Mouse (Mus musculus) T-helper 1 cell (primary cell): ENCODE measurements around the gene Pank3.
"Not testable (repeated sequence)": the region's sequence is repeated elsewhere in the genome, so short reads cannot be mapped to it uniquely, and the experiment has no call there.

ENCODE experiments used
- in situ Hi-C: fragments of 300-600 bp; cut with MboI, MseI; formaldehyde crosslinking; loops from one replicate; pipeline ENCODE4 v1.15.1; 2025; ENCODE audit warnings: high pct_unique_total_duplicates

Gene Pank3

DNA sequence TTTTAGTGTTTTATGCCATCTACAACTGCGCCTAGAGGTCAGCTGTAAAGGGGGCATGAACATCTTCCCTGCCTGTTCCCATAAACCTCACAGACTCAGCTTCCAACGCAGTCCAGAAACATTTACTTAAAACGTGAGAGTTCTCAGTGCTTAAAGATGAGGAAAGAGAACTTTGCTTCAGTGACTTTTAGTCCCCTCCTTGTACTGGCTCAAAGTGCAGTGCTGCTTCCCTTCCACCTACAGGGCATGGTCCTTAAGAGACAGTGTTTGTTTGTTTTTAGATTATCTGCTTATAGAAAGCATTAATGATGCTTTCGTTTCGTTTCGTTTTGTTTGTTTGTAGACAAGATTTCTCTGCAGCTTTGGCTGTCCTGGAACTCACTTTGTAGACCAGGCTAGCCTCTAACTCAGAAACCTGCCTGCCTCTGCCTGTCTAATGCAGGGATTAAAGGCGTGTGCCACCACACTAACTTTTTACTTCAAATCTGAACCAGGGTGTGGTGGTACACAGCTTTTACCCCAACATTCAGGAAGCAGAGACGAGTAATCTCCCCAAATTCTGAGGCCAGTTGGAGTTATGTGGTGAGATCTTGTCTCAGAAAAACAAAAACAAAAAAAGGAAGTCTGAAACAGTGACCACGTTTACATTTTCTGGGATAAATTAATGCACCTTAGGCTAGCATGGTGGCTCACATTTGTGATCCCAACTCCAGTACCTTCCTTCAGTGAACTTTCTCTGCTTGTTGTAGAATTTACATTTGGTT, 1.6 kb downstream of the Pank3 start:
- in situ Hi-C loops = loop anchor here (25.0 kb wide), 1 partner anchor 1284 kb away; no protein-coding TSS in a partner anchor

DNA sequence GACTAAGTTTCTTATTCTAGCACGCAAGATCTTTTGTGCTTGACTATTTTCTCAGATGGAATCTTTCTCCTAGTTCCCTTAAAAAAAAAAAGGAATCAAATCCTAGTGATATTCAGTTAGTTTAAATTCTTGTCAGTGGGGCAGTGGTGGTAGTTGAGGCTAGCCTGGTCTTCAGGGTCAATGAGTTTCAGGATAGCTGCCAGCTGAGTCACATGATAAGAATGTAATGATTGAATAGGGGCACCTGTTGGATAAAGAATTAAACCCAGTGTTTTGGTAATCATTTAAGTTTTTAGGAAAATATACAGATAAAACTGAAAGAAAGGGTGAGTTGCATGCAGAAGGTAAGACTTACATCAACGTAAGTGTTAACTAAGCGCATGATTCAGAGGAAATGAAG, 6.3 kb downstream of the Pank3 start:
- in situ Hi-C loops = no loop called here

DNA sequence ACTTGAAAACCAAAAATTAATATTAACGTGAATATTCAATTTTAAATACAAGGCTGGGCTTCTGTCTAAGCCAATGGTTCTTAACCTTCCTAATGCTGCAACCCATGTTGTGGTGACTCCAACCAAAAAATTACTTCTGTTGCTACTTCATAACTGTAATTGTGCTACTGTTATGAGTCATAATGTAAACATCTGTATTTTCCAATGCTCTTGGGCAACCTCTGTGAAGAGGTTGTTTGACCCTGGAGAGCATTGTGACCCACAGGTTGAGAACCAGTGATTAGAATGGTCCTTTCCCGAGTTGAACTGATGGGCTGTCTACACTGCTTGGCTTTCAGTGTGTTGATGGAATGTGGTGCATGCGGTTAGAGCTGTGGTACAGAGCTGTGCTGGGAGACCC, 7.2 kb downstream of the Pank3 start:
- in situ Hi-C loops = no loop called here

DNA sequence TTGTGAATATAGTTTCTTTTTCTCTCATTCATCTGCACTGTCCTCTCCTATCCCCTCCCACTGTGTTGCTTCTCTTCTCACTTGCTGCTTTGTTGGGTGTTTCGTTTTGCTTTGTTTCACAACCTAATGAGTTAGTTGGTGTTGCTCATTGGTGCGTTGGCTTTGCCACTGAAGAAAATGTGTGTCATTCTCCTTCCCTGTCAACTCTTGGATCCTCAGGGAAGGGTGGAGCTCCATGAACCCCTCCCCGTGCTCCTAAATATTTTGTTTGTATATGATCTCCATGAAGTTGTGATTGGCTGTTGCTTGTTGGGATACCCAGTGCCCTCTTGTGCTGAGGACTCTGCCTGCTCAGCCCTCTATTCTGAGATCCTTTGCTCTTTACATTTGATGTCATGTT, 11.1 kb downstream of the Pank3 start:
- in situ Hi-C loops = loop anchor here (5.0 kb wide), 1 partner anchor 52 kb away; the partner anchor contains the start of gene Rars

DNA sequence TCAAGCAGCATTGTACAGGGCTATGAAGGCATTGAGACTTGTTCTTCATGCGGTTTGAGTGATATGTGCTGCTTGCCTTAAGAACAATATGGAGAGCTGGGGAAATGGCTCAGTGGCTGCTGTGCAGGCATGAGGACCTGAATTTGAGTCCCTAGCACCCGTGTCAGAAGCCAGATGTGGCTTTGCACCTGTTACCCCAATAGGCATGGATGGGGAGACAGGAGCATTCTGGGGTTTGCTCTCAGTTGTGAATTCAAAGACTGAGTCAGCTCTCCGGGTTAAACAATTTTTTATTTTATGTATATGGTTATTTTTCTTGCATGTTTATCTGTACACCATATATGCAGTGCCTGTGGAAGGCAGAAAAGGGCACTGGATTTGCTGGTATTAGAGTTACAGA, 13.2 kb downstream of the Pank3 start:
- in situ Hi-C loops = loop anchor here (5.0 kb wide), 1 partner anchor 50 kb away; the partner anchor contains the start of gene Rars

DNA sequence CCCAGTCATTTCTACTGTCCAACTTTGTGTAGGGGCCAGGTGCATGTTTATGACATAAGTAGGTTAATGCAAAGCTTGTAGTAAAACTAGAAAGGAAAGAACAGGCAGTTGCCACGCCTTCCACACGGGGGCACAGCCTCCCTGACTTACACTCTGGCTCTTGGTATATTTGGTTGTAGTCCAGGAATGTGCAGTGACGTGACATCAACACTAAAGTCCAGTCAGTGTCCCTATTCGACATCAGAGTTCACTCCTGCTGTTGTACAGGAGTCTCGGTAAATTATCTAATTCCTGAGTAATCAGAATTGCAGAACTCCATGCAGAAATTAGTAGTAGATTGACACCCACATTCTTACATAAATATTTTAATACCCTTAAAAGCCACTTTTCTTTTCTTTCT, 13.8 kb downstream of the Pank3 start:
- in situ Hi-C loops = loop anchor here (5.0 kb wide), 1 partner anchor 49 kb away; the partner anchor contains the start of gene Rars

DNA sequence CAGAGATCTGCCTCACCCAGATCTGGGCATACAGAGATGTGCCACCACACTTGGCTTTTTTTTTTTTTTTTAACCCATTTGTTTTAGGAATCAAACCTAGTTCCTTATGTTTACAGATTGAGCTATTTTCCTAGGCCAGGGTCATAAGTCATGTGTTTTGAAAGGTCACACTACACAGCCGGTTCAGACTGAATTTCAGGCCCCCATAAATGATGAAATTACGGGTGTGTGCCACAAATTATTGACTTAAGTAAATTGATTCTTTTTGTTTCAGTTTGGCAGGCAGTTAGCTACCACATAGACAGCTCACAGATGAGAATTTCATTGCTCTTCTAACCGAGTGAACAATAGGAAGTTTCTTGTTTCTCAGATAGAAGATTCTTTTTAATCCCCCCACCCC, 14.7 kb downstream of the Pank3 start:
- in situ Hi-C loops = loop anchor here (5.0 kb wide), 1 partner anchor 48 kb away; the partner anchor contains the start of gene Rars

DNA sequence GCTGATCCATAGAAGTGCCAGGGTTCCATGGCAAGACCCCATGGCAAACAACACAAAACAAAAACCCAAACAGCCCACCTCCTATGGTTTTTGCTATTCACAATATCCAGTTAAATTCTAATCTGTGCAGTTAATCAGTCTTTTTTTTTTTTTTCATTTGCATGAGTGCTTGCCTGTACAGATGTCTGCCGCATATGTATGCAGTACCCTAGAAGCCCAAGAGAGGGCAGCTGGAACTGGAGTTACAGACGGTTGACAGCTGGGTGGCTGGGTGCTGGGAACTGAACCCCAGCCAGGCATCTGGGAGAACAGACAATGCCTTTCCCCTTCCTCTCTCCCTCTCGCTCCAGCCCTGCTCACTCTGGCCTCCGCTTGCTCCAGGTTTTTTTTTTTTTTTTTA, 15.3 kb downstream of the Pank3 start:
- in situ Hi-C loops = loop anchor here (5.0 kb wide), 1 partner anchor 48 kb away; the partner anchor contains the start of gene Rars

DNA sequence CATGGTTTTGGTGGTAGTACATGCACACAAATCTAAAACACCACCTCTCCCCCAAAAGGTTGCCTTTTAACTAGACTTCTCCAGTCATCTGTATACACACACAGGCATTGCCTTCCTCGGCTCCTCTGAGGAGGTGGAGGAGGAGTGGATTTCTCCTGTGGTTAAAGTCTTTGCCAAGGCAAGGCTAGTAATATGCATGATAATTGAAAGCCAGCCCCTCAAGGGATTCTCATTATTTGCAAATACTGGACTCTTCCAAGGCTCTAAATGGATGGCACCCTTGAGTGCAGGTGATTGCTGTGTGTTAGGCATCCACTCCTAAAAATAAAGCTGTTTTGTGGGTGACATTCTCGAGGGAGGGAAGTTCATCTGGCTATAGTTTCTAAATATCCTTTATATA, 19.2 kb downstream of the Pank3 start:
- in situ Hi-C loops = no loop called here

DNA sequence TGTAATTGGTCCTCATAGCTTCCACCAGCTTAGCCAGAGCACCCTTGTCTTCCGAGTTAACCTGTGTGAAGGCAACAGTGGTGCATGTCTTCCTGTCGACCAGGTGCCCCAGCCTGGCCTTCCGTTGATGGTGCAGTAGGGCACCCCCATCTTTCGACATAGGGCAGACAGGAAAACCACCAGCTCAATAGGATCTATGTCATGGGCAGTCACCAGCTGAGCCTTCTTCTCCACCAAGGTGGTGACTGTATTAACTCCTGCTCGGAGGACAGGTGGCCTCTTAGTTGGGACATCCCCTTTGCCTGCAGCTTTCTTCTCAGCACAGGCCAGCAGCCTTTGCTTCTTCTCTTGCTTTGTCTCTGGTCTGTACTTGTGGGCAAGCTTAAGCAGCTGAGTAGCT, 23.5 kb downstream of the Pank3 start:
- in situ Hi-C loops = not testable (repeated sequence)

DNA sequence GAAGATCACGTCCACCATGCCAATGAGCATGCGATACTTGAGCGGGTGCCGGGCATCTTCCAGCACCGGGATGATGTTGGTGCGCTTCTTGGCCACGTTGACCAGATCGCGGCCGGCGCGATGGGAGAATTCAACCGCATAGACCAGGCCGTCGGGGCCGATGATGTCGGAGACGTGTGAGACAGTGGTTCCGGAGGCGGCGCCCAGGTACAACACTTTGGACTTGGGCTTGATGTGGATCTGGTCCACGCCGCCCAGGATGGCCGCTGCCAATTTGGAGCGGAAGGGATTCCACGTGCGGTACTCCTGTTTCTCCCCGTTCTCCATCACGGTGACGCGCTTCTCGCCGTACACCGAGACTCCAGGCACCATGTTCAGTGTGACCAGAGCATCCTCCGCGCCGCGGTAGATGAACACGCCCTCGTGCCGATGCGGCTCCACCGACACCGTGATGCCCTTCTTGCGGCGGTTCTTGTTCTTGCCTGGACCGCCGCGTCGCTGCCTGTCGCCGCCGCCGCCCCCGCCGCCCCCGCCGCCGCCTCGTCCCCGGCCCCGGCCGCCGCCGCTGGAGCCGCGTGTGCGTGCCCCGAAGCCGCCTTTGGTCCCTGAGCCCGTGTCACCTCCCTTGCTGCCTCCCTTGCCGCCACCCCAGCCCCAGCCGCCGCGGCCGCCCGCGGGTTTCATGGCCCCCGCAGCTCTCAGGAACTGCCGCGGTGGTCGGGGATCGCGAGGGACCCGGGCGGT, 28.6 kb downstream of the Pank3 start:
- in situ Hi-C loops = no loop called here

DNA sequence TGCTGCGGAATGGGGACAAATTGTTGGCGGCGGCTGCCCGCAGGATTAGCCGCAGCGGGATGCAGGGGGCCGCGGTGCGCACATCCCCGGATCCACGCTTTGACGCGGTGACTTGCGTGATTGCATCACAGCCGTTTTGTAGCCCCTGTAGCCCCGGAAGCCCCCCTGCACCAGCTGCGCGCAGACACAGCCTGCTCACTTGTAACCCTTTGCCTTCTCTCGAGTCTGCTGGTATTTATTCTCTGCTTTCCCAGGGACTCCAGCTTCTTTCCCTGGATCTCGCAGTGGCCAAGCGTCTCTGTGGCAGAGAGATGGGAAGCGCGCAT, 29.2 kb downstream of the Pank3 start:
- in situ Hi-C loops = no loop called here

DNA sequence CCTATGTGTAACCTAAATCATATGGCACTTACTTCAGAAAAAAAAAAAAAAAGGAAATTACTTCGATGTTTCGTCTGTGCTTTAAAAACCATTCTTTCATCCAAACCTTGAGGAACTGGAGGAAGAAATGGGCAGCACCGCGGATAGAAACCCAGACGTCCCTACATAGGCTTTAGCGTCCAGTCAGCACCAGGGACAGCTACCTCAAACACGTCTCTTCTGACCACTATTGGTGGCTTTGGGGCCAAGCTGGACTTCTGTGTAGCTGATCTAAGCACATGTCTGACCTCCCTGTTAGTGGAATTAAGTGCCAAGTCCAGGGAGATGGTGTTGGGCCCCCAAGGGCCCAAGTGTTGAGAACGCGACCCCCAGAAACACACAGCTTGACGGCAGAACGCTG, 29.6 kb downstream of the Pank3 start, which contains the start of gene Fbll1:
Gene Fbll1 (minus strand): TSS at position 11 of the 400 bp plus-strand sequence.
- in situ Hi-C loops = no loop called here

DNA sequence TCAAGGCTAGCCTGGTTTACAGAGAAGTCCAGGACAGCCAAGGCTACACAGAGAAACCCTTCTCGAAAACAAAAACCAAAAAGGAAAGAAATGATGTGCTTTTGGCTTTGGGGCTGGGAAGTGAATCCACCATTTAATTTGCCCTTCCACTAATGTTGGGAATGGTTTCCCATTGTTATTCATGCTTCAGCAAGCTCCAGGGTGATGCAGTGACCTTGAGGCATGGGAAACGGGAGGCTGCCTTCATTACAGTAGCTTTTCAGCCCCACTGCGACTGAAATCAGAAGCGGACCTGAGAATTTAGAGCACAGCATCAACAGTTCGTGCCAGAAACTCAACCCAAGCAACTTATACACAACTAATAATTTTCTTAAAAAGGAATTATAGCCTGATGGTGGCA, 32.0 kb downstream of the Pank3 start:
- in situ Hi-C loops = loop anchor here (25.0 kb wide), 1 partner anchor 1289 kb away; no protein-coding TSS in a partner anchor

DNA sequence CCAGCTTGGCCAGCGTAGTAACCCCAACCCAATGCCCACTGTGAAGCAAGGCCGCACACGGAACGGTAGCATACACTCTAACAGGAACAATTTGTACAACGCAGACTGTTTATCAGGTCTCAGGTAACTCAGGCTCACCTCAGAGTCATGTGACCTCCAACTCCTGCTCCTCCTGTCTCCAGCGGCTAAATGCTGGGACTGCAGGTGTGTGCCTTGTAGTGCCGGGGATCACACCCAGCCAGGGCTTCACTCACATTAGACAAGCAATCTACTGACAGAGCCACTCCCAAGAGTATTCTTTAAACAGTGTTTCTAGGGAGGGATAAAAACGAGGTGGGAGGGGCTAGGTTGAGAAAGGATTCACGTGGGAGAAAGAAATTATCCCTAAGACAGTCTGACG, 42.2 kb downstream of the Pank3 start:
- in situ Hi-C loops = loop anchor here (25.0 kb wide), 1 partner anchor 1299 kb away; no protein-coding TSS in a partner anchor

DNA sequence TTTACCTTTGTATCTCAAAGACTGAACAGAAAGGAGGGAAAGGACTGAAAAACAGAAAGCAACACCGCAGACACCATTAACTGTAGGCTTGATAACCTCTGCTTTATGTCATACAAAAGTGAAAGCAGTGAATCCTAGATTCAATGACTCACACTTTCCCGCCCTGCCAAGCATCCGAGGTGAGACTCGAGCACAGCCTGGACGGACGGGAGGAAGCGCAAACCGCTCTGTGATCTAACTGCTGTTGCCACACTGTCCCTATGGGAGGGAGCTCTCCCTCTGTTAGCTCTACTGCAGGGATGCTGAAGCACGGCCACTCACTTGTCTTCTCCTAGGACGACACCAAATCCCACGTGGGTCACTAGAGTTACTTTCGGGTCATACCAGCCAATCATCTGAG, 47.0 kb downstream of the Pank3 start:
- in situ Hi-C loops = loop anchor here (25.0 kb wide), 1 partner anchor 1304 kb away; no protein-coding TSS in a partner anchor

DNA sequence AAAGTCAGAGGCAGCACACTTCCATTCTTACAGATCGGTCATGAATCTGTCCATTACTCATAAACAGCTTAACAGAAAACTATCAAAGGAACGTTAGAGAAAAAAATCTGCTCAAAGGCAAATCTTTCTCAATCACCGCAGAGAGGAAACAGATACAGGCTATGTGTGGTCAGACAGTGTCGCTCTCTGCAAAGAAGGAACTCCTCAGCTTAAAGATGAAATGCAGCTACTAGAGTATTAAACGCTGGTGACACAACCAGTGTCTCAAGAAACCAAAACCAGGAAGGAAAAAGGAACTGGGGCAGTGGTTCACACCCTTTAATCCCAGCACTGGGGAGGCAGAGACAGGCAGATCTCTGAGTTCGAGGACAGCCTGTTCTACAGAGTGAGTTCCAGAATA, 58.4 kb downstream of the Pank3 start:
- in situ Hi-C loops = loop anchor here (25.0 kb wide), 1 partner anchor 990 kb away; the partner anchor contains the start of gene Spdl1

DNA sequence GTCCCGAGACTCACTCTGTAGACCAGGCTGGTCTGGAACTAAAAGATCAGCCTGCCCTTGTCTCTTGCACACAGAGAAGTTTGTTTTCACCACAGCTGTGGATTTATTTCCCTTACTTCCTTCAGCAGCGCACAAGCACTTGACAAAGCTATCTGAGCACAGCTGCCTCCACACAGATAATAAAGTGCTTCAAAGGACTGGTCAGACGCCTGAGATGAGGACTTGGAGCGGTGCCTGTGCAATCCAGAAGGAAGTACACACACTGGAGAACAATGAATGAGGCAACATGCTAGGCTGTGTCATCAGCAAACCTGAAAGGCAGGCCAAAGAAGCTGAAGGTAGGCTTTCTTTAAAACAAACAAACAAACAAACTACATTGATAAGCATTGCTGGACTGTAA, 62.9 kb downstream of the Pank3 start:
- in situ Hi-C loops = loop anchor here (5.0 to 25.0 kb wide), 2 partner anchors 50 to 995 kb away; partner anchors contain the start of gene Spdl1

DNA sequence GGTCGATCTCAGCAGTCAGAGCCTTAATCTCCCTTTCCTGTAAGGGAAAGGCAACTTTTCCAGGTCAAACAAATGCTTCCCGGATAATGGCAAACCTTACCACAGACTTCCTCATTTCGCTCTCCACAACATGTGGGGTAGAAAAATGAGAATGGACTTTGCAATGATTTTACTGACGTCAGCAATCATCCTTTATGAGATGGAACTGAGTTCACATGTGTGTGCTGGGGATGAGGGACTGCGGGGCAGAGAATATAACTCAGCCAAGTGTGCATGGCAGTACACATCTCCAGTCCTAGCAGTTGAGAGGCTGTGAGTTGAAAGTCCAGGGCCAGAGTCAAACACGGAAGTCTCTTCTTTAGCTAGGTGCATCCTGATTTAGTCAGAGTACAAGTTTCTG, 64.0 kb downstream of the Pank3 start:
- in situ Hi-C loops = loop anchor here (5.0 to 25.0 kb wide), 2 partner anchors 51 to 996 kb away; partner anchors contain the start of gene Spdl1

DNA sequence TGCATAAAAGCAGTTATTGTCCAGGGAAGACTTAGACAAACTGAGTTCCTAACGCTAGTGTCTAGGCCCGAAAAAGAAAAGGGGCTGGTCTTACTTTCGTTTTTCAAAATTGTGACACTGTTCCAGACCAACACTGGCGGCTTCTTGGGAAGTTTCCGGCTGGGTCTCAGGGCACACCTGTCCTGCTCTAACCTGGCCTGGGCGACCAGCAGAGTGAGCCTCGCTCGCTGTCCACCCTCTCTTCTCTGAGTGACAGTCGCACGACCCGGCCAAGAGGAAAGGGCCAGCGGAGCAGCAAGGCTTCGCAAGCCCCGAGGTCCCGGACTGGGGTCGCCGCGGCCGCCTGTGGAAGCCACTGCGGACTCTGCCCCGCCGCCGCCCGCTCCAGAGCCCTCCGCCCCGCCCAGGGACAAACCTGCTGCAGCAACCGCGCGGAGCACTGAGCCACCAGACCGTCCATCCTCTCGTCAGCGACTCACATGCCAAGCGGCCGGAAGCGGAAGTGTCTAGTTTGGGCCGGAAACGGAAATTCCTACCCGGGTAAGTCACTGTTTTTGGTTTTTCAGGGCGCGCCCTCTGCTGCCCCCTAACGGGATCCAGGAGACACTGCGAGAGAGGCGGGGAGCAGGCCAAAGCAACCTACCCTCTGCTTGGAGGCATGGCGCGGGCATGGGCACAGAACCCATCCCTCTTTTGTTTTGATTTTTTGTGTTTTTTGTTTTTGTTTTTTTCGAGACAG, 64.9 kb downstream of the Pank3 start, which contains the start of gene Rars:
Gene Rars (minus strand): TSS at position 485 of the 739 bp plus-strand sequence.
- in situ Hi-C loops = loop anchor here (5.0 to 25.0 kb wide), 2 partner anchors 52 to 997 kb away; partner anchors contain the start of gene Spdl1
